Mouse (Mus musculus) urinary bladder, adult 2 months (tissue): ENCODE measurements around the gene Dnm3. TPM values are rescaled to one million over a fixed set of nuclear protein-coding genes. Genes with fewer than 3 reads are reported as not detected.

ENCODE experiments used
- DNase-seq: peaks from one replicate; pipeline ENCODE4 v3.0.0; 2022; ENCODE audit warnings: low spot score
- polyA plus RNA-seq: library from polyadenylated mRNA; depleted of rRNA; stranded (reverse); fragments of >200 nt; gene quantifications from 2 replicates; pipeline ENCODE4 v1.2.3, GENCODE M21; 2012

Dnm3 gene
- polyA plus RNA-seq, 1 experiment: 4.2 TPM

GRCm38 (mm10) chr1:162075416-162075815, 402.4 kb downstream of the Dnm3 start:
- DNase-seq: no peak

DNA sequence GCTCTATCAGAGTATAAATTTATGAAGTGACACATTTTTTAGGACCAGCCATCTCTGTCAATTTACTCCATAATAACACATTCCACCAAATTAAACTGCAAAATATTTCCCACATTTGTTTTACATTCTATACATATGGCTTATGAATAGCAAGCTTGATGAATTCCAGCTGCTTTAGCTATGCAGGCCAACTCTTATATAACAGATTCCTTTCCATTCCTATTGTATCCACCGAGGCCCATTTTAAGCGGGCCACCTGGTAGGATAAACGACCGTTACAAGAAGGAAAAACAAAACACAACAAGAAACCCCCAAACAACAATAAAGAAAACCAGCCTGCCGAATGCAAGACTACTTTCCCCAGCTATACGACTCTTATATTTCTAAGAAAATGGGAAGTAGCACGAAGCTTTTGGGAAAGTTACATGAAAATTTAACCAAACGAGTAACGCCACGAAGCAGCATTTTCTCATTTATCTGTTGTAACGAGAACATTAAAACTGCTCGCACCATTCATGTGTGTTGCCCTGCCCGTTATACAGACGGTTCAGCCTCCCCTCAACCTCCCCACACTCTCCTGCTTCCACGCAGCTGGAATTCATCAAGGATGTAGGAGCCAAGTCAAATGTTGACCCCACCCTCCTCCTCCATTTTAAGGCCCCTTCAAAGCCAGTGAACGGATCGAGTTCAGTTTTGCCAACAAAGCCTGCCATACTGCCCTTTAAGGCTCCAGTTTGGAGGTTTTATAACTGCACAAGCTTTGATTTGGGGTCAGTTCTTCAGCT, 403.0 kb downstream of the Dnm3 start:
- no peak for DNase-seq

- DNase-seq: no peak
Measured at GRCm38 (mm10) chr1:162072917-162073578, 404.8 kb downstream of the Dnm3 start.

GRCm38 (mm10) chr1:162053608-162054007, 424.2 kb downstream of the Dnm3 start:
- no peak for DNase-seq

- no peak for DNase-seq
Measured at GRCm38 (mm10) chr1:162053186-162053585, 424.6 kb downstream of the Dnm3 start.

- no peak for DNase-seq
Measured at GRCm38 (mm10) chr1:162052755-162053154, 425.1 kb downstream of the Dnm3 start.

GRCm38 (mm10) chr1:162052138-162052537, 425.7 kb downstream of the Dnm3 start:
- DNase-seq: no peak

DNA sequence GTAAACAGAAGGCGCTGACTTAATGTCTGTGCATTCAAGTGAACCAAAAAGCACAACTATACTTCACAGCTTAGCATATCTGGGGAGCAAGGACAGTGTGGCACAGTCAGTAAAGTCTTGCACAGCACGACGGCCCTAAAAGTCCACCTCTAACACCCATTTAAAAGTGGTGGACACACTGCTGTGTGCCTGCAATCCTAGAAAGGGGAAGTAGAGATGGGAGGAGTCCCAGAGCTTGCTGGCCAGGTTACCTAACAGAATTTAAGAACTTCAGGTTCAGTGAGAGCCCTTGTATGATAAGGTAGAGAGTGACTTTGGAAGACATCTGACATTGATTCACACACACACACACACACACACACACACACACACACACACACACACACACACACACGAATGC, 426.1 kb downstream of the Dnm3 start:
- DNase-seq: no peak

DNA sequence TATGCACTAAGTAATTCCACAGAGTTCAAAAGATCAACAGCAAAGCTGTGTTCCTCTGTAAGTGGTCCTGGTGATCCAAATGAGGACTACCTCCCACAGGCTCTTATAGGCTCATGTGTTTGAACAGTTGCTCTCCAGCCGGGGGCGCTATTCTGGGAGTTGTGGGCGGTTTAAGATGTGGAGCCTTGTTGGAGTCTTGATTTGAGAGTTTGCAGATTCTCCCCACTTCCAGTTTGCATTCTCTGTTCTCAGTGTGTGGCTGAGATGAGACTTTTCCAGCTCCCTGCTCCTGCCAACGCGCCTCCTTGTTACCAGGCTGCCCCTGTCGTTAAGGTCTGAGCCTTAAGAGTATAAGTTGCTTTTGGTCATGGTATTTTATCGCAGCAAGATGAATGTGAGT, 430.2 kb downstream of the Dnm3 start:
- no peak for DNase-seq

- DNase-seq: no peak
Measured at GRCm38 (mm10) chr1:162043788-162044717, 433.8 kb downstream of the Dnm3 start.

- no peak for DNase-seq
Measured at GRCm38 (mm10) chr1:162043216-162043615, 434.6 kb downstream of the Dnm3 start.

GRCm38 (mm10) chr1:162042384-162042783, 435.4 kb downstream of the Dnm3 start:
- no peak for DNase-seq

DNA sequence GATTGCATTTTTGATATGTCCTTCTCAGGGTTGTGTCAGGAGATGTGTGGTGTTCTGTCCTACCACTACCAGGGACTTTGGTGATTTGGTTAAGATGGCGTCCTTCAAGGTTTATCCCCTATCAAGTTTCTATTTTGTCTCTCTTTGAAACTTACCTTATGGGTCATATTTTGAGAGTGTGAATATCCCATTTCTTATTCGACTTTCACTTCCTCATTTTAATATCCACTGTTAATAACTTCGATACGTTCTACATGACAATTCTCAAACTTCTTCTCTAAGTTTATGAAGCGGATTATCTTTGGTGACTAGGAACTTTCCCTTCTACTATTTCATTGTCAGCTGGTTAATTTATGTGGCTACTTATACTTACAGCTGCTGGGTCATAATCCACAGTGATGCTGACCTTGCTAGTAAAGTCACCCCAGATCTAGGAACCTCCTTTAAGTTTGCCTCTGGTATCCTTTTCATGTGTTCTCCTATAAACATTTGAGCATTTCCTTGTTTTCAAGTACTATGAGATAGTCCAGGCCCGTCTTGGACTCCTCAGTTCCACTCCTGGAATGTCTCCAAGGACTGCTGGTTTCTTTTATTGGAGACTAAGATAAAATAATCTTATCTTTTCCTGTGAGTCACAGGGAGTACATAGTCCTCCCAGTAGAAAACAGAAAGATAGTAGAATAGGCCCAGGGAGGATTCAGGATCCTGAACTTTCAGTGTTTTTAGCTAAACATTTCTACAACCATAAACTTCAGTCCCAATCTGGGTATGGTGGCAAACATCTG, 437.2 kb downstream of the Dnm3 start:
- no peak for DNase-seq

- no peak for DNase-seq
Measured at GRCm38 (mm10) chr1:162039808-162040207, 438.0 kb downstream of the Dnm3 start.

DNA sequence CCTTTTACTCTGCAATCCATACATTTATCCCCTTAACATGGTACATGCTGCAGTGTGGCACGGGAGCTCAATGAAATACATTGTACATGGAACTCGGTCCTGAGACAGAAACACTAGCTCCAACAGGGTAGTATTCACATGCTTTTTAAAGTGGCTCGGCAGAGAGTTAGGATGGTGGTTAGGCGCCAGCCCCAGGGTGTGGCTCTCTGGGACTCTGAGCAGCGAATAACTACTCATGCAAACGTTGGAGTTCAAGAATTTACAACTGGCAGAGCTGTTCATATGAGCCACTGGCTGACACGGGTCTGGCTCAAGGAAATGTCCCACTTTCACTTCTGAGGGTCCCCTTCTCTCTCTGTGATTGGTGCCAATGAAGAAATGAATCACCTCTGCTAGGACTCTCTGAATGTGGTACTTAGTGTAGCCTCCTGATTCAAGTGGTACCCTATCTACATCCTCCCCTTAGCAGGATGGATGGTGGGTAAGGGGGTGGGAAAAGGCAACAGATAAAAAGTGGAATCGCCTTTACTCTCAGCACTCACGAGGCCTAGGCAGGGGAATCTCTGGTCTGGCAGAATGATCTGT, 438.7 kb downstream of the Dnm3 start:
- DNase-seq: no peak

GRCm38 (mm10) chr1:162038431-162038830, 439.4 kb downstream of the Dnm3 start:
- DNase-seq: no peak

- no peak for DNase-seq
Measured at GRCm38 (mm10) chr1:162037968-162038421, 439.8 kb downstream of the Dnm3 start.

DNA sequence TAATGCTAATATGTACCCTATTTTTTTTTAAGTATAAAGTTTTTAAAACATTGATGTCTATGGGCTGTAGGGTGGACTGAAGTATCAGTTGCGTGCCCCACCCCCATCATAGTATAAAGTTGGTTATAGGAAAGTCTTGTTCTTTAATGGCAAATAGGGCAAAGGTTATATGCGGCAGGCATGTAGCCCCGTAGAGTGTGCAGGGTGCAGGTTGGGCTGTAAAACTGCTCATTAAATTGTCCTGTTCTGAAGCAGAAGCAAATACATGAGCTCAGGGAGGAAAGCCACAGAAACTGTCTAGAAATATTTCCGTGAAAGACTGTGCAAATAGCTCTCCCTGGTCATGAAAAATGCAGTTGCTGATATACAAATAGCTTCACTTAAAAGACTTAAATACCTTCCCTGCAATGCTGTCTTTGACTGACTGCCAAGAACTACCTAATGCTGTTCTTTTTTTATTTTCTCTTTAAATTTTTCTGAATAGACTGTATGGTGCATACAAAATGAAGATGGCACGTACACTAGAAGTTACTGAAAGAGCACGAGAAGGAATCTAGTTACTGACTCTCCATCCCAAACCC, 440.6 kb downstream of the Dnm3 start:
- no peak for DNase-seq

DNA sequence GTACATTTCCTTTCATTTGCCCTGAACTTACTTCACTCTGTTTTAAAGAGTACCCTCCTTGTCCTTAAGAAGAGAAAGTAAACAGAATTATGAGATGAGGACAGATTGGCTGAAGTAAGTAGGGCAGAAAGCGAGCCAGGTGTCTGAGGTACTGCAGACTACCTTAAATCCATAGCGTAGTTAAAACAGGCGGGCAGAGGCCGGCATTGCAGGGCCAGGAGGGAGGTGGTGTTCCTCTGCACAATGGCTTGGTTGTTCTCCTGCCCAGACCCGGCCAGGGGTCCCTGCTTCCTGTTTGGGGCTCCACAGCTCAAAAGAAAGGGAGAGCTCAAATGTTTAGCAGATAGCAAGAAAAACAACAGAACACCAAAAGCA, 441.4 kb downstream of the Dnm3 start:
- no peak for DNase-seq

DNA sequence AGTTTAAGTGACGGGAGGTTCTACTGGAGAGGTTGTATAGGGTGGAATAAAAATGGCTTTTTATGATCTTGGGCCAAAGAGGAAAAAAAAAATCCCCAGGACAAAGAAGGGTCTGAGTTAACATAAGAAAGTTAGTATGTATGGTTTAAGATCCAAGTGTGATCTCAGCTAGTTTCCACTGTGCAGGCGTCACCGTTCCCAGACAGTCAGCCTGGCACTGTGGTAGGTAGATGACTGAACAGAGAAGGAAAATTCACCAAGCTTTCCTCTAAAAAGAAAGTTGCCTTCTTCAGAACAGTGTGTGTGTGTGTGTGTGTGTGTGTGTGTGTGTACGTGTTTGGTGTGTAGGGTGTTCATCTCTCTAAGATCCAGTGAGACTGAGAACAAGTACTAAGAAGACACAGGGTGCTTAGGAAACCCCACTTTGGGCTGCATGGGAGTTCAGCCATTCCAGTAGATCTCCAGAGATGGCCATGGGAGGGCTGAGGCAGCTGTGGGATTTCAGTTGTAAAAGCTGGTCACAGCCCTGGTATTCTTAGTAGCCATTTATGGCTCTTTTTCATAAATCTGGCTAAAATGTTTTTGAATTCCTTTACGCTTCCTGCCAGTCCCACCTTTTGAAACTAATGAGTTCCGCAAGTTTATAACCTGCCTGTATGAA, 441.9 kb downstream of the Dnm3 start:
- DNase-seq: no peak
